Mouse (Mus musculus) ES-E14 (cell line): ENCODE results near the gene Slc2a4.

ENCODE experiments used
- CHD2 ChIP-seq: IDR thresholded peaks from 2 replicates; pipeline ENCODE4 v1.6.1; 2014; ENCODE audit warnings: mild to moderate bottlenecking, low read depth, low read length, inconsistent platforms
- HCFC1 ChIP-seq: IDR thresholded peaks from 2 replicates; pipeline ENCODE4 v1.6.1; 2012; ENCODE audit warnings: low read length, inconsistent platforms, borderline replicate concordance; ENCODE audit not compliant: insufficient read depth
- ZC3H11A ChIP-seq: IDR thresholded peaks from 2 replicates; pipeline ENCODE4 v1.6.1; 2012; ENCODE audit warnings: low read depth, mild to moderate bottlenecking, inconsistent platforms, low read length, borderline replicate concordance

- TF ChIP-seq CHD2 (no peak), HCFC1 (no peak), ZC3H11A (no peak)
Observed at GRCm38 (mm10) chr11:69935137-69935879, 12.7 kb downstream of the Slc2a4 start, which contains the start of gene Ybx2.
